Mouse (Mus musculus) gastrocnemius, postnatal 10 days (tissue): ENCODE results near the gene Lnpep. TPM values are rescaled to one million over a fixed set of nuclear protein-coding genes. Genes with fewer than 3 reads are reported as not detected.
"Not testable (repeated sequence)": the region's sequence is repeated elsewhere in the genome, so short reads cannot be mapped to it uniquely, and the experiment has no call there.

Source experiments
- DNase-seq: peaks from one replicate; pipeline ENCODE4 v3.0.0; 2021; ENCODE audit warnings: mixed read lengths
- total RNA-seq, 2 experiments: library from RNA; stranded (reverse); gene quantifications; 2 replicates each; pipeline ENCODE4 v1.2.3; 2021

Lnpep gene
- total RNA-seq, 2 experiments from 2014 or later: 91.2 to 95.0 TPM

- DNase-seq: not testable (repeated sequence)
These were observed 128.6 kb downstream of the Lnpep start for GRCm38 (mm10) chr17:17496234-17496633.

- no peak for DNase-seq
These were observed 132.7 kb downstream of the Lnpep start for GRCm38 (mm10) chr17:17492116-17492515.

DNA sequence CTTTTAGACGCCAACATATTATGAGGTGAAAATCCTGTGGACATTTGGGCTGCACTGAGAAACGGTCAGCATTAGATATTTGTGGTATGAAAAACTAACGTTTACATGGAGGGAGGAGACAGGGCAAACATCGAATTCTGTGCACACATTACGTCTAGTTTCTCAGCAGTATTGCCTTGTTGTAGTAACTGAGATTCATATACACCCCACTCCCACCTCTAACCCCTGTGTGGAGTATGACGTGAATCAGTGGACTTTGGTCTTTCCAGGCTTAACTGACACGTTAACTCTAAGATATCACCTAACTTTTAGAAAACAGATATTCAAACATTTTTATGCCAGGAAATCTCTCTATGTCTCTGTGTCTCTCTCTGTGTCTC is 133.2 kb downstream of the Lnpep start:
- DNase-seq: no peak

- DNase-seq: no peak
These were observed 133.8 kb downstream of the Lnpep start for GRCm38 (mm10) chr17:17490820-17491621.

GRCm38 (mm10) chr17:17485789-17486188 is 139.1 kb downstream of the Lnpep start:
- DNase-seq: no peak

Other genes with a start within 250 kb of the Lnpep start
- 1 to 10 TPM; 2.9 to 3.5 TPM for gene Lix1, start 222.4 kb downstream of the Lnpep start, total RNA-seq
- gene Vmn2r90, start 78.7 kb upstream of the Lnpep start, total RNA-seq: not detected
- gene Spaca6, start 202.1 kb upstream of the Lnpep start, total RNA-seq: 10 to 100 TPM; 14.3 to 28.7 TPM
- under 1 TPM; 0.09 to 0.19 TPM for gene Has1, start 230.2 kb upstream of the Lnpep start, total RNA-seq